Mouse (Mus musculus): Measurements from ENCODE around the gene Hoxa13. TPM values are rescaled to one million over a fixed set of nuclear protein-coding genes. Genes with fewer than 3 reads are reported as not detected.
A peak's percentile ranks its signal among the peaks of the same experiment; 100 is the strongest.

The Hoxa13 gene
- polyA plus RNA-seq, 1 experiment from 2014 or later: 0.35 TPM

- peak overlapping the region; percentile 36 for H3K4me3 ChIP-seq (ENCODE audit: low read depth, low read length)
- no peak for ATAC-seq (replicated peaks; ENCODE audit: low FRiP score, low TSS enrichment, low read depth)
- peaks cover 67% of the 10 kb centered on the region for H3K27me3 ChIP-seq (replicated peaks; ENCODE audit: control insufficient read depth, insufficient read depth, low read length)
- H3K4me1 ChIP-seq (replicated peaks; ENCODE audit: control insufficient read depth, insufficient read depth, low read length): peaks cover 42% of the 10 kb centered on the region
- WGBS: 20% methylated on average over 18 of the region's 18 CpGs
- H3K27ac ChIP-seq (ENCODE audit: low read depth): peak overlapping the region; percentile 57
- 0 out of 2 replicates have a peak, but pooled peaks cover 4% of the 10 kb centered on the region for H3K36me3 ChIP-seq (ENCODE audit: control insufficient read depth, insufficient read depth, low read length)
- peak overlapping the region; percentile 51 for H3K9ac ChIP-seq (ENCODE audit: low read length)
- H3K4me2 ChIP-seq (ENCODE audit: low read length): peak overlapping the region; percentile 78
- DNase-seq (ENCODE audit: low spot score): peak; percentile 75
- H3K9me3 ChIP-seq (ENCODE audit: control insufficient read depth, low read length): no peaks in the 10 kb centered on the region
Observed at GRCm38 (mm10) chr6:52208868-52209684, 51.6 kb downstream of the Hoxa13 start.

- Histone ChIP-seq H3K36me3 (ENCODE audit: control insufficient read depth, insufficient read depth, low read length) (0 out of 2 replicates have a peak, but pooled peaks cover 4% of the 10 kb centered on the region), H3K27ac (ENCODE audit: low read depth) (peak within 1 kb of the TSS; percentile 57), H3K27me3 (replicated peaks; ENCODE audit: control insufficient read depth, insufficient read depth, low read length) (peaks cover 59% of the 10 kb centered on the region), H3K4me2 (ENCODE audit: low read length) (peak within 1 kb of the TSS; percentile 78), H3K4me1 (replicated peaks; ENCODE audit: control insufficient read depth, insufficient read depth, low read length) (peaks cover 39% of the 10 kb centered on the region), H3K9me3 (ENCODE audit: control insufficient read depth, low read length) (no peaks in the 10 kb centered on the region), H3K9ac (ENCODE audit: low read length) (peak within 1 kb of the TSS; percentile 51), H3K4me3 (ENCODE audit: low read depth, low read length) (peak within 1 kb of the TSS; percentile 36)
- 4% methylated on average over 47 of the region's 47 CpGs for WGBS
- peak; percentile 78 for DNase-seq (ENCODE audit: low spot score)
- ATAC-seq (replicated peaks; ENCODE audit: low FRiP score, low TSS enrichment, low read depth): no peak; the same call in 1 of the 2 replicates
Observed at GRCm38 (mm10) chr6:52208072-52208867, 52.4 kb downstream of the Hoxa13 start, which contains the start of gene Hoxa6. Hoxa6 (minus strand) TSS chr6:52208722.

MicroRNAs within 50 kb of the gene (microRNA counts, 519-probe panel; counts per million panel counts)
- microRNA mmu-miR-196b: 4,694 counts per million, percentile 77 among the panel's probes with 10 or more counts

Small RNA genes lying within 50 kb of the gene (microRNA-seq; reads per million reads assigned to microRNA genes)
- gene Mir196b: 12,087 reads per million, percentile 96 among the genes with 10 or more reads in this experiment

Other genes starting within 250 kb of the Hoxa13 start
- 36.9 and 43.9 TPM in 2 replicates for gene Skap2, start 248.3 kb downstream of the Hoxa13 start, polyA plus RNA-seq (2014; fragmentation: Nextera tagmentation; extraction: Ambion mirVana)
- 1.2 and 1.4 TPM in 2 replicates for gene Hoxa1, start 102.6 kb downstream of the Hoxa13 start, polyA plus RNA-seq (2014; fragmentation: Nextera tagmentation; extraction: Ambion mirVana)
- 10.1 and 10.8 TPM in 2 replicates for gene Hoxa2, start 96.0 kb downstream of the Hoxa13 start, polyA plus RNA-seq (2014; fragmentation: Nextera tagmentation; extraction: Ambion mirVana)
- gene 5730596B20Rik, start 83.4 kb downstream of the Hoxa13 start, polyA plus RNA-seq (2014; fragmentation: Nextera tagmentation; extraction: Ambion mirVana): 2.5 and 2.8 TPM in 2 replicates
- 7.5 and 7.7 TPM in 2 replicates for gene Hoxa4, start 69.1 kb downstream of the Hoxa13 start, polyA plus RNA-seq (2014; fragmentation: Nextera tagmentation; extraction: Ambion mirVana)
- gene Hoxa5, start 56.3 kb downstream of the Hoxa13 start, polyA plus RNA-seq (2014; fragmentation: Nextera tagmentation; extraction: Ambion mirVana): 30.1 and 34.1 TPM in 2 replicates
- gene Hoxa6, start 52.2 kb downstream of the Hoxa13 start, polyA plus RNA-seq (2014; fragmentation: Nextera tagmentation; extraction: Ambion mirVana): 2.5 and 3.9 TPM in 2 replicates
- gene Hoxa3, start 47.5 kb downstream of the Hoxa13 start, polyA plus RNA-seq (2014; fragmentation: Nextera tagmentation; extraction: Ambion mirVana): 9.2 and 9.7 TPM in 2 replicates
- not detected in 2 replicates for gene Gm28308, start 47.5 kb downstream of the Hoxa13 start, polyA plus RNA-seq (2014; fragmentation: Nextera tagmentation; extraction: Ambion mirVana)
- gene Hoxa7, start 39.0 kb downstream of the Hoxa13 start, polyA plus RNA-seq (2014; fragmentation: Nextera tagmentation; extraction: Ambion mirVana): 9.2 and 10.1 TPM in 2 replicates
- gene Hoxa9, start 29.8 kb downstream of the Hoxa13 start, polyA plus RNA-seq (2014; fragmentation: Nextera tagmentation; extraction: Ambion mirVana): 4.2 and 7.1 TPM in 2 replicates
- gene Hoxa10, start 20.0 kb downstream of the Hoxa13 start, polyA plus RNA-seq (2014; fragmentation: Nextera tagmentation; extraction: Ambion mirVana): 15.6 and 20.4 TPM in 2 replicates
- 2.0 and 2.6 TPM in 2 replicates for gene Hoxa11, start 15.1 kb downstream of the Hoxa13 start, polyA plus RNA-seq (2014; fragmentation: Nextera tagmentation; extraction: Ambion mirVana)
- gene Evx1, start 52.6 kb upstream of the Hoxa13 start, polyA plus RNA-seq (2014; fragmentation: Nextera tagmentation; extraction: Ambion mirVana): not detected in 2 replicates